16 mouse cellular contexts compared by ENCODE assay signal in genomic region chr10:105199515-105199914, GRCm38 (mm10).
"Had no signal": no experiment of that assay in that cellular context is flagged by ENCODE, and none has a peak within 500 bp of the region (broad histone marks: within the 10 kb centered on the region; RNA-seq: fewer than 3 reads in every experiment).

No protein-coding gene starts in this region.

- ATAC-seq: liver, postnatal 0 days had no signal

- H3K9ac ChIP-seq: limb, embryonic 12.5 days; liver, embryonic 13.5 days; liver, postnatal 0 days; lung, embryonic 15.5 days had no signal

- H3K27me3 ChIP-seq: limb, embryonic 12.5 days; liver, embryonic 13.5 days; lung, embryonic 15.5 days had no signal

- H3K4me3 ChIP-seq: limb, embryonic 12.5 days; liver, embryonic 13.5 days; lung, embryonic 15.5 days; myocyte had no signal

- DNase-seq: kidney, adult 11 months; kidney, adult 9 months; kidney, postnatal 36 days; layer of hippocampus, adult 9-11 months; layer of hippocampus, postnatal 36 days; liver; liver, embryonic 13.5 days; liver, postnatal 0 days; lung, postnatal 14 days; right cerebral cortex, adult 18-20 months; thymus, postnatal 4 days had no signal

- H3K4me2 ChIP-seq: limb, embryonic 12.5 days; liver, embryonic 13.5 days; lung, embryonic 15.5 days had no signal

- H3K9me3 ChIP-seq: limb, embryonic 12.5 days; liver, embryonic 13.5 days; lung, embryonic 15.5 days had no signal

- H3K36me3 ChIP-seq: limb, embryonic 12.5 days; liver, embryonic 13.5 days; lung, embryonic 15.5 days had no signal

- H3K4me1 ChIP-seq: limb, embryonic 12.5 days; liver, embryonic 13.5 days; lung, embryonic 15.5 days had no signal

- H3K27ac ChIP-seq: kidney, postnatal 0 days; limb, embryonic 12.5 days; liver, embryonic 13.5 days; lung, embryonic 15.5 days; stomach, postnatal 0 days had no signal
